Mouse (Mus musculus): ENCODE results near the gene Olfr782. TPM values are rescaled to one million over a fixed set of nuclear protein-coding genes. Genes with fewer than 3 reads are reported as not detected.
"Not testable (repeated sequence)": the region's sequence is repeated elsewhere in the genome, so short reads cannot be mapped to it uniquely, and the experiment has no call there.

Gene Olfr782
- not detected in 2 replicates for total RNA-seq (2015; ENCODE audit: low replicate concordance)
- total RNA-seq (2017; ENCODE audit: low replicate concordance), result not detected in 2 replicates

GRCm38 (mm10) chr10:129348550-129348949 lies at the start of gene Olfr782:
TSS of gene Olfr782 (plus strand) at chr10:129348850.
- no peak for ATAC-seq (replicated peaks; ENCODE audit: low FRiP score, poor library complexity, severe bottlenecking)

DNA sequence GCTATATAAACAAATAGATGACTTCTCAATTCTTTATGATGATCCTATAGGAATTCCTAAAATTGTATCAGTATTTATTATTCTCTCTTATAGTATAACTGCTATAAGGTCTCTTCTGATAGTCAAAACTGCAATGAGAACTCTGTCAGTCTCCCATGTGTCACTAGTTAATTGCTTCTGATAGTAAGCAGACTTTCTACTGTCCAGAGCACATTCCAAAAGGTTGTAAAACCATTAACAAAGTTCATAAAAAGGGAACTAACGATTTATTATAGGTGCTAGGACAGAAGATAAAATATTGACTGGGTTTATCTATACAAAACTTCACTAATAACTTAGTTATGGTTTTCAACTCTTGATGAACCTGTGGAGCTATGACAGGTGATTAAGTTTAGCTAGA lies 35.7 kb upstream of the Olfr782 start:
- ATAC-seq (replicated peaks; ENCODE audit: low FRiP score, poor library complexity, severe bottlenecking), result not testable (repeated sequence)

GRCm38 (mm10) chr10:129313521-129313920 lies 35.1 kb upstream of the Olfr782 start:
- ATAC-seq (replicated peaks; ENCODE audit: low FRiP score, poor library complexity, severe bottlenecking), result not testable (repeated sequence)

DNA sequence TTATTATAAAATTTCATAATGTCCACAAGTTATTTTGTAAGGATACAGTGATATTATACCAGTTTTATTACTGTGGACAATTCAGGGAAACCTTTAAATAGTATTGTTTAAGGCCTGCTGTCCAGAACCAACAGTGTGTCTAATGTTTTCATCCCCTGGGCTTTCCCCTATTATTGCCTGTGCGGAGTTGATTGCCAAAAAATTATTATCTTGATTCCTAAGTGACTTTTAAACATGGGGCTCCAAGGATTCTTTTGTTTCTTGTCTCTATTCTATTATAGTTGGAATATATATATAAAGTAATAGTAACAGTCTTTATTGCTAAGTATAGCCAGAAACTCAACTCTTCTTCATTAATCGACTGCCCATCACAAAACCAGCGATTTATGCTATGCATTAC lies 30.8 kb upstream of the Olfr782 start, which contains the start of gene Olfr780:
Gene Olfr780 (plus strand): TSS at position 301 of the 400 bp plus-strand sequence.
- no peak for ATAC-seq (replicated peaks; ENCODE audit: low FRiP score, poor library complexity, severe bottlenecking)

DNA sequence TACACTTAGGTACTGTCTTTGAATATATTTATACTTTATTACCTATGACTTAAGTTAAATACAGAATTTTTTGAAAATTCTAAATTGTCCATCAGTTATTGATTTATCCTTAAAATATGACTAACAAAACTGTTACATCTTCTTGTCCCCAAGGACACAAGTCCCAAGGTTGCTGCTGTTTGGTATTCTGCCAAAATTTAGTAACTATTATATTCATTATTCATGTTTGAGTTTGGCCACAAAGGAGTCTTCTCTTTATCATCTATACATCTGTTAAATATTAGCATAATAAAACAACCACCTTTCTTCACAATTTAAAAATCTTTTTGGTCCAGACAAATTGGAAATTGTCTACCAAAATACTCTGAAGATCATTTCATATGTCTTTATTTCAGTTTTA lies 20.1 kb upstream of the Olfr782 start, which contains the start of gene Olfr781:
Gene Olfr781 (plus strand): TSS at position 301 of the 400 bp plus-strand sequence.
- no peak for ATAC-seq (replicated peaks; ENCODE audit: low FRiP score, poor library complexity, severe bottlenecking)

DNA sequence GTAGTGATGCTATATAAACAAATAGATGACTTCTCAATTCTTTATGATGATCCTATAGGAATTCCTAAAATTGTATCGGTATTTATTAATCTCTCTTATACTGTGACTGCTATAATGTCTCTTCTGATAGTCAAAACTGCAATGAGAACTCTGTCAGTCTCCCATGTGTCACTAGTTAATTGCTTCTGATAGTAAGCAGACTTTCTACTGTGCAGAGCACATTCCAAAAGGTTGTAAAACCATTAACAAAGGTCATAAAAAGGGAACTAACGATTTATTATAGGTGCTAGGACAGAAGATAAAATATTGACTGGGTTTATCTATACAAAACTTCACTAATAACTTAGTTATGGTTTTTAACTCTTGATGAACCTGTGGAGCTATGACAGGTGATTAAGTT lies 3.8 kb downstream of the Olfr782 start:
- ATAC-seq (replicated peaks; ENCODE audit: low FRiP score, poor library complexity, severe bottlenecking), result not testable (repeated sequence)

DNA sequence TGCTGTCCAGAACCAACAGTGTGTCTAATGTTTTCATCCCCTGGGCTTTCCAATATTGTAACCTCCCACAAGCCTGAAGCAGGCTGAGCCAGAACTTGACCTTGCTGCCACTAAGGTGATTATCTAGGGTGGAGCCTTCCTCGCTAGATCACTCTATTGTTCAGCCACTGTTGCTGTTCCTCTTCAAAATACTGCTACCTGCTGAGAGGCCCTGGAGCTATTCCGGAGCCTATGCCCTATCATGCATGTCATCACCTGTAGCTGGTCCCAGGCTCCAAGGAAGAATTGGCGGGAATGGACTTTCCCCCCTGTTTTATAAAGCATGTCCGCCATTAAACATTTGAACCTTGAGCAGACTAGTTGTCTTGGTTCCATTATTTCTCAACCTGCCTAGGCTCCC lies 7.8 kb downstream of the Olfr782 start:
- ATAC-seq (replicated peaks; ENCODE audit: low FRiP score, poor library complexity, severe bottlenecking), result not testable (repeated sequence)

GRCm38 (mm10) chr10:129357307-129357706 lies 8.7 kb downstream of the Olfr782 start:
- ATAC-seq (replicated peaks; ENCODE audit: low FRiP score, poor library complexity, severe bottlenecking), result no peak

DNA sequence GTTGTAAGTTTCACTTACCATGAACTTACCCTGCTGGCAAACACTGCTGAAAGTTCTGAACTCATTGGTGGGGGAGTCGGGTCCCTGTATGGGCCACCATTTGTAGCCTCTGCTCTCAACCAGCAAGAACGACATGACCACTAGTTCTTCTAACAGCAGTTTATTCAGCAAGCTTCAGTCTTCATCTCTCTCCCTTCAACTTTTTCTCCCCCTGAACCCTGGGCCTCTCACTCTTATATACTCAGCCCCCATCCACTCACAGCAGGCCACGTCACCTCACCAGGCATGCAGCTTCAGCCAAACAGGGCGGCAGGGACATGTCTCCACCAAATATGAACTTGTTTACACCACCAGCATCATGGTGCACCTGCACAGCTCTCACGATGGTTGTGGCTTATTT lies 25.4 kb downstream of the Olfr782 start:
- not testable (repeated sequence) for ATAC-seq (replicated peaks; ENCODE audit: low FRiP score, poor library complexity, severe bottlenecking)

GRCm38 (mm10) chr10:129383783-129384182 lies 35.1 kb downstream of the Olfr782 start, which contains the start of gene Olfr784:
TSS of gene Olfr784 (plus strand) at chr10:129384083.
- ATAC-seq (replicated peaks; ENCODE audit: low FRiP score, poor library complexity, severe bottlenecking), result no peak

DNA sequence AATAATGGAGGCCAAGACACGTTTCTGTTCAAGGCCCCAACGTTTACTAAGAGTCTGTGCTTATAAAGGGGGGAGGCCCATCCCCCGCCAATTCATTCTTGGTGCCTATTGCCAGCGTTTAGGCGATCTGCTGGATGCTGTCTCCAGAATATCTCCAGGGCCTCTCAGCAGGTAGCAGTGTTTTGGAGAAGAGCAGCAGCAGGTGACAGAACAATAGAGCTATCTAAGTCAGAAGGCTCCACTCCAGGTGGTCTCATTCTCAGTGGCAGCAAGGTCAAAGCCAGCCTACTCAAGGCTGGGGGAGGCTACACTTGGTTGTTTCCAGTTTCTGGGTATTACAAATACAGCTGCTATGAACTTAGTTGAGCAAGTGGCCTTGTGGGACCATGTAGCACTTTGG lies 52.2 kb downstream of the Olfr782 start:
- no peak for ATAC-seq (replicated peaks; ENCODE audit: low FRiP score, poor library complexity, severe bottlenecking)

Other genes with a start within 250 kb of the Olfr782 start
- gene Olfr768, start 249.5 kb upstream of the Olfr782 start, total RNA-seq (2015; ENCODE audit: low replicate concordance), result not detected in 2 replicates
- gene Olfr768, start 249.5 kb upstream of the Olfr782 start, total RNA-seq (2017; ENCODE audit: low replicate concordance), result not detected in 2 replicates
- gene Olfr769, start 231.0 kb upstream of the Olfr782 start, total RNA-seq (2015; ENCODE audit: low replicate concordance), result not detected in 2 replicates
- gene Olfr769, start 231.0 kb upstream of the Olfr782 start, total RNA-seq (2017; ENCODE audit: low replicate concordance), result not detected in 2 replicates
- not detected in 2 replicates for gene Olfr770, start 209.9 kb upstream of the Olfr782 start, total RNA-seq (2015; ENCODE audit: low replicate concordance)
- gene Olfr770, start 209.9 kb upstream of the Olfr782 start, total RNA-seq (2017; ENCODE audit: low replicate concordance), result not detected in 2 replicates
- gene Olfr771, start 184.1 kb upstream of the Olfr782 start, total RNA-seq (2015; ENCODE audit: low replicate concordance), result not detected in 2 replicates
- not detected in 2 replicates for gene Olfr771, start 184.1 kb upstream of the Olfr782 start, total RNA-seq (2017; ENCODE audit: low replicate concordance)
- not detected in 2 replicates for gene Olfr772, start 170.9 kb upstream of the Olfr782 start, total RNA-seq (2015; ENCODE audit: low replicate concordance)
- gene Olfr772, start 170.9 kb upstream of the Olfr782 start, total RNA-seq (2017; ENCODE audit: low replicate concordance), result not detected in 2 replicates
- not detected in 2 replicates for gene Olfr773, start 161.4 kb upstream of the Olfr782 start, total RNA-seq (2015; ENCODE audit: low replicate concordance)
- gene Olfr773, start 161.4 kb upstream of the Olfr782 start, total RNA-seq (2017; ENCODE audit: low replicate concordance), result not detected in 2 replicates
- gene Olfr774, start 112.6 kb upstream of the Olfr782 start, total RNA-seq (2015; ENCODE audit: low replicate concordance), result not detected in 2 replicates
- not detected in 2 replicates for gene Olfr774, start 112.6 kb upstream of the Olfr782 start, total RNA-seq (2017; ENCODE audit: low replicate concordance)
- gene Olfr775, start 100.4 kb upstream of the Olfr782 start, total RNA-seq (2015; ENCODE audit: low replicate concordance), result not detected in 2 replicates
- gene Olfr775, start 100.4 kb upstream of the Olfr782 start, total RNA-seq (2017; ENCODE audit: low replicate concordance), result not detected in 2 replicates
- not detected in 2 replicates for gene Olfr776, start 89.7 kb upstream of the Olfr782 start, total RNA-seq (2015; ENCODE audit: low replicate concordance)
- gene Olfr776, start 89.7 kb upstream of the Olfr782 start, total RNA-seq (2017; ENCODE audit: low replicate concordance), result not detected in 2 replicates
- not detected in 2 replicates for gene Olfr777, start 77.4 kb upstream of the Olfr782 start, total RNA-seq (2015; ENCODE audit: low replicate concordance)
- gene Olfr777, start 77.4 kb upstream of the Olfr782 start, total RNA-seq (2017; ENCODE audit: low replicate concordance), result 0.14 TPM in 1 of 2 replicates, not detected in the other
- gene Olfr780, start 30.7 kb upstream of the Olfr782 start, total RNA-seq (2015; ENCODE audit: low replicate concordance), result not detected in 2 replicates
- 0.42 TPM in 1 of 2 replicates, not detected in the other for gene Olfr780, start 30.7 kb upstream of the Olfr782 start, total RNA-seq (2017; ENCODE audit: low replicate concordance)
- gene Olfr781, start 20.0 kb upstream of the Olfr782 start, total RNA-seq (2015; ENCODE audit: low replicate concordance), result not detected in 2 replicates
- not detected in 2 replicates for gene Olfr781, start 20.0 kb upstream of the Olfr782 start, total RNA-seq (2017; ENCODE audit: low replicate concordance)
- 0.19 and 0.21 TPM in 2 replicates for gene Olfr784, start 35.2 kb downstream of the Olfr782 start, total RNA-seq (2015; ENCODE audit: low replicate concordance)
- gene Olfr784, start 35.2 kb downstream of the Olfr782 start, total RNA-seq (2017; ENCODE audit: low replicate concordance), result 0.14 TPM in 1 of 2 replicates, not detected in the other
- gene Olfr785, start 56.6 kb downstream of the Olfr782 start, total RNA-seq (2015; ENCODE audit: low replicate concordance), result not detected in 2 replicates
- not detected in 2 replicates for gene Olfr785, start 56.6 kb downstream of the Olfr782 start, total RNA-seq (2017; ENCODE audit: low replicate concordance)
- gene Olfr786, start 78.5 kb downstream of the Olfr782 start, total RNA-seq (2015; ENCODE audit: low replicate concordance), result not detected in 2 replicates
- not detected in 2 replicates for gene Olfr786, start 78.5 kb downstream of the Olfr782 start, total RNA-seq (2017; ENCODE audit: low replicate concordance)
- gene Olfr787, start 113.0 kb downstream of the Olfr782 start, total RNA-seq (2015; ENCODE audit: low replicate concordance), result 0.77 TPM in 1 of 2 replicates, not detected in the other
- gene Olfr787, start 113.0 kb downstream of the Olfr782 start, total RNA-seq (2017; ENCODE audit: low replicate concordance), result not detected in 2 replicates
- gene Olfr788, start 122.1 kb downstream of the Olfr782 start, total RNA-seq (2015; ENCODE audit: low replicate concordance), result not detected in 2 replicates
- gene Olfr788, start 122.1 kb downstream of the Olfr782 start, total RNA-seq (2017; ENCODE audit: low replicate concordance), result not detected in 2 replicates
- not detected in 2 replicates for gene Olfr789, start 135.9 kb downstream of the Olfr782 start, total RNA-seq (2015; ENCODE audit: low replicate concordance)
- gene Olfr789, start 135.9 kb downstream of the Olfr782 start, total RNA-seq (2017; ENCODE audit: low replicate concordance), result not detected in 2 replicates
- not detected in 2 replicates for gene Olfr790, start 149.6 kb downstream of the Olfr782 start, total RNA-seq (2015; ENCODE audit: low replicate concordance)
- not detected in 2 replicates for gene Olfr790, start 149.6 kb downstream of the Olfr782 start, total RNA-seq (2017; ENCODE audit: low replicate concordance)
- gene Olfr791, start 172.9 kb downstream of the Olfr782 start, total RNA-seq (2015; ENCODE audit: low replicate concordance), result not detected in 2 replicates
- not detected in 2 replicates for gene Olfr791, start 172.9 kb downstream of the Olfr782 start, total RNA-seq (2017; ENCODE audit: low replicate concordance)
- gene Olfr792, start 190.3 kb downstream of the Olfr782 start, total RNA-seq (2015; ENCODE audit: low replicate concordance), result not detected in 2 replicates
- gene Olfr792, start 190.3 kb downstream of the Olfr782 start, total RNA-seq (2017; ENCODE audit: low replicate concordance), result not detected in 2 replicates
- gene Olfr794, start 218.8 kb downstream of the Olfr782 start, total RNA-seq (2015; ENCODE audit: low replicate concordance), result not detected in 2 replicates
- gene Olfr794, start 218.8 kb downstream of the Olfr782 start, total RNA-seq (2017; ENCODE audit: low replicate concordance), result not detected in 2 replicates

Data from erythroblast, adult 5-6 weeks (primary cell).